Mouse (Mus musculus): ENCODE measurements around the gene Zbtb14.

- TF ChIP-seq CTCF (IDR thresholded peaks at IDR 0.05; ENCODE audit: low read depth) (peak; percentile 50; the same call in 1 of the 2 replicates), EP300 (IDR thresholded peaks at IDR 0.05; ENCODE audit: low read depth) (no peak)
Measured at GRCm38 (mm10) chr17:69401146-69401545, 18.3 kb downstream of the Zbtb14 start.

All from liver, embryonic 14.5 days (tissue).